Mouse (Mus musculus) embryo, embryonic 10 days (tissue): ENCODE data around the gene Myoz2.

Experiments
- DNase-seq: peaks from one replicate; pipeline ENCODE4 v3.0.0-alpha.2; 2015; ENCODE audit warnings: low spot score

The Myoz2 gene

GRCm38 (mm10) chr3:123007386-123007785, 27.4 kb downstream of the Myoz2 start:
- no peak for DNase-seq

GRCm38 (mm10) chr3:123001053-123001452, 33.8 kb downstream of the Myoz2 start:
- DNase-seq: no peak

- DNase-seq: no peak
Observed at GRCm38 (mm10) chr3:122998511-122998910, 36.3 kb downstream of the Myoz2 start.

- no peak for DNase-seq
Observed at GRCm38 (mm10) chr3:122996968-122997367, 37.8 kb downstream of the Myoz2 start.

GRCm38 (mm10) chr3:122986906-122987305, 47.9 kb downstream of the Myoz2 start:
- DNase-seq: no peak

GRCm38 (mm10) chr3:122986386-122986785, 48.4 kb downstream of the Myoz2 start:
- DNase-seq: no peak

GRCm38 (mm10) chr3:122985183-122985944, 49.5 kb downstream of the Myoz2 start:
- peak; percentile 27 for DNase-seq

- DNase-seq: peak; percentile 92
Observed at GRCm38 (mm10) chr3:122984249-122985182, 50.3 kb downstream of the Myoz2 start, which contains the start of gene Usp53. Gene Usp53 (minus strand): TSS chr3:122984510.

- DNase-seq: peak; percentile 84
Observed at GRCm38 (mm10) chr3:122983849-122984248, 51.0 kb downstream of the Myoz2 start.

GRCm38 (mm10) chr3:122975964-122976363, 58.9 kb downstream of the Myoz2 start:
- no peak for DNase-seq

GRCm38 (mm10) chr3:122975363-122975762, 59.5 kb downstream of the Myoz2 start:
- DNase-seq: no peak

GRCm38 (mm10) chr3:122974833-122975232, 60.0 kb downstream of the Myoz2 start:
- no peak for DNase-seq

- DNase-seq: peak; percentile 50
Observed at GRCm38 (mm10) chr3:122972126-122972822, 62.5 kb downstream of the Myoz2 start.

- DNase-seq: no peak
Observed at GRCm38 (mm10) chr3:122968391-122968790, 66.4 kb downstream of the Myoz2 start.

- DNase-seq: no peak
Observed at GRCm38 (mm10) chr3:122964301-122964700, 70.5 kb downstream of the Myoz2 start.
